Mouse (Mus musculus): ENCODE data around the gene Spry2. TPM values are rescaled to one million over a fixed set of nuclear protein-coding genes. Genes with fewer than 3 reads are reported as not detected.

Spry2 gene
- polyA plus RNA-seq, 2 experiments = 35.6 to 75.9 TPM

- no peak; the same call in 1 of the 2 replicates for ATAC-seq (ENCODE audit: low FRiP score, low read depth)
- H3K4me3 ChIP-seq (replicated peaks; ENCODE audit: low read length) = no peak overlapping the region
- no peak for DNase-seq (ENCODE audit: low spot score)
- H3K4me2 ChIP-seq (replicated peaks; ENCODE audit: low read depth, low read length, severe bottlenecking) = no peak overlapping the region
- H3K36me3 ChIP-seq (ENCODE audit: control insufficient read depth, insufficient read depth, low read length) = no peaks in the 10 kb centered on the region
- H3K27me3 ChIP-seq (ENCODE audit: control insufficient read depth, insufficient read depth, low read length) = no peaks in the 10 kb centered on the region
- TF ChIP-seq POLR2A (IDR thresholded peaks at IDR 0.05; ENCODE audit: borderline replicate concordance, extremely low read depth, insufficient read depth, insufficient read length) = no peak
- H3K4me1 ChIP-seq (ENCODE audit: control insufficient read depth, insufficient read depth, low read length) = no peaks in the 10 kb centered on the region
- H3K9me3 ChIP-seq (ENCODE audit: control insufficient read depth, low read length) = no peaks in the 10 kb centered on the region
- H3K27ac ChIP-seq (replicated peaks; ENCODE audit: low read depth, low read length) = no peak overlapping the region
- no peak overlapping the region for H3K9ac ChIP-seq (ENCODE audit: low read depth, low read length, severe bottlenecking)
- WGBS = 80% methylated on average over 6 of the region's 6 CpGs
These were observed 13.4 kb downstream of the Spry2 start for GRCm38 (mm10) chr14:105883215-105883614.

- WGBS = 63% methylated on average over 10 of the region's 10 CpGs
- Histone ChIP-seq H3K27ac (replicated peaks; ENCODE audit: low read depth, low read length) (no peak overlapping the region), H3K4me3 (replicated peaks; ENCODE audit: low read length) (no peak overlapping the region), H3K9me3 (ENCODE audit: control insufficient read depth, low read length) (no peaks in the 10 kb centered on the region), H3K4me1 (ENCODE audit: control insufficient read depth, insufficient read depth, low read length) (no peaks in the 10 kb centered on the region), H3K4me2 (replicated peaks; ENCODE audit: low read depth, low read length, severe bottlenecking) (no peak overlapping the region), H3K36me3 (ENCODE audit: control insufficient read depth, insufficient read depth, low read length) (no peaks in the 10 kb centered on the region), H3K9ac (ENCODE audit: low read depth, low read length, severe bottlenecking) (no peak overlapping the region), H3K27me3 (ENCODE audit: control insufficient read depth, insufficient read depth, low read length) (no peaks in the 10 kb centered on the region)
- DNase-seq (ENCODE audit: low spot score) (no peak), ATAC-seq (ENCODE audit: low FRiP score, low read depth) (no peak)
- TF ChIP-seq POLR2A (IDR thresholded peaks at IDR 0.05; ENCODE audit: borderline replicate concordance, extremely low read depth, insufficient read depth, insufficient read length) = no peak
These were observed 18.3 kb downstream of the Spry2 start for GRCm38 (mm10) chr14:105878359-105878758.

- Histone ChIP-seq H3K27ac (replicated peaks; ENCODE audit: low read depth, low read length) (no peak overlapping the region), H3K9ac (ENCODE audit: low read depth, low read length, severe bottlenecking) (no peak overlapping the region), H3K27me3 (ENCODE audit: control insufficient read depth, insufficient read depth, low read length) (no peaks in the 10 kb centered on the region), H3K4me1 (ENCODE audit: control insufficient read depth, insufficient read depth, low read length) (no peaks in the 10 kb centered on the region), H3K36me3 (ENCODE audit: control insufficient read depth, insufficient read depth, low read length) (no peaks in the 10 kb centered on the region), H3K4me3 (replicated peaks; ENCODE audit: low read length) (no peak overlapping the region), H3K4me2 (replicated peaks; ENCODE audit: low read depth, low read length, severe bottlenecking) (no peak overlapping the region), H3K9me3 (ENCODE audit: control insufficient read depth, low read length) (no peaks in the 10 kb centered on the region)
- 52% methylated on average over 7 of the region's 7 CpGs for WGBS
- no peak for TF ChIP-seq POLR2A (IDR thresholded peaks at IDR 0.05; ENCODE audit: borderline replicate concordance, extremely low read depth, insufficient read depth, insufficient read length)
- no peak for DNase-seq (ENCODE audit: low spot score)
- ATAC-seq (ENCODE audit: low FRiP score, low read depth) = no peak
These were observed 20.2 kb downstream of the Spry2 start for GRCm38 (mm10) chr14:105876375-105876774.

GRCm38 (mm10) chr14:105870370-105870936 lies 26.2 kb downstream of the Spry2 start:
- Histone ChIP-seq H3K4me1 (ENCODE audit: control insufficient read depth, insufficient read depth, low read length) (peaks cover 6% of the 10 kb centered on the region; the same call in 1 of the 2 replicates), H3K4me2 (replicated peaks; ENCODE audit: low read depth, low read length, severe bottlenecking) (no peak overlapping the region), H3K4me3 (replicated peaks; ENCODE audit: low read length) (no peak overlapping the region), H3K36me3 (ENCODE audit: control insufficient read depth, insufficient read depth, low read length) (no peaks in the 10 kb centered on the region), H3K27ac (replicated peaks; ENCODE audit: low read depth, low read length) (0 out of 2 replicates have a peak overlapping the region, but pooled peaks have one; percentile 39), H3K9me3 (ENCODE audit: control insufficient read depth, low read length) (no peaks in the 10 kb centered on the region), H3K9ac (ENCODE audit: low read depth, low read length, severe bottlenecking) (no peak overlapping the region), H3K27me3 (ENCODE audit: control insufficient read depth, insufficient read depth, low read length) (no peaks in the 10 kb centered on the region)
- DNase-seq (ENCODE audit: low spot score) = no peak
- ATAC-seq (ENCODE audit: low FRiP score, low read depth) = peak; percentile 55
- no peak for TF ChIP-seq POLR2A (IDR thresholded peaks at IDR 0.05; ENCODE audit: borderline replicate concordance, extremely low read depth, insufficient read depth, insufficient read length)
- 49% methylated on average over 14 of the region's 14 CpGs for WGBS

- no peak for DNase-seq (ENCODE audit: low spot score)
- Histone ChIP-seq H3K4me3 (replicated peaks; ENCODE audit: low read length) (no peak overlapping the region), H3K9me3 (ENCODE audit: control insufficient read depth, low read length) (no peaks in the 10 kb centered on the region), H3K4me1 (ENCODE audit: control insufficient read depth, insufficient read depth, low read length) (peaks cover 4% of the 10 kb centered on the region; the same call in 1 of the 2 replicates), H3K27me3 (ENCODE audit: control insufficient read depth, insufficient read depth, low read length) (no peaks in the 10 kb centered on the region), H3K4me2 (replicated peaks; ENCODE audit: low read depth, low read length, severe bottlenecking) (no peak overlapping the region), H3K36me3 (ENCODE audit: control insufficient read depth, insufficient read depth, low read length) (no peaks in the 10 kb centered on the region), H3K9ac (ENCODE audit: low read depth, low read length, severe bottlenecking) (no peak overlapping the region), H3K27ac (replicated peaks; ENCODE audit: low read depth, low read length) (no peak overlapping the region)
- WGBS = 96% methylated on average over 5 of the region's 5 CpGs
- TF ChIP-seq POLR2A (IDR thresholded peaks at IDR 0.05; ENCODE audit: borderline replicate concordance, extremely low read depth, insufficient read depth, insufficient read length) = no peak
- no peak for ATAC-seq (ENCODE audit: low FRiP score, low read depth)
These were observed 31.2 kb downstream of the Spry2 start for GRCm38 (mm10) chr14:105865381-105865938.
